Mouse (Mus musculus) lung, postnatal 10 days (tissue): ENCODE measurements around the gene Syn2.

ENCODE experiments used
- DNase-seq: peaks from one replicate; pipeline ENCODE4 v3.0.0; 2021

Gene Syn2

DNA sequence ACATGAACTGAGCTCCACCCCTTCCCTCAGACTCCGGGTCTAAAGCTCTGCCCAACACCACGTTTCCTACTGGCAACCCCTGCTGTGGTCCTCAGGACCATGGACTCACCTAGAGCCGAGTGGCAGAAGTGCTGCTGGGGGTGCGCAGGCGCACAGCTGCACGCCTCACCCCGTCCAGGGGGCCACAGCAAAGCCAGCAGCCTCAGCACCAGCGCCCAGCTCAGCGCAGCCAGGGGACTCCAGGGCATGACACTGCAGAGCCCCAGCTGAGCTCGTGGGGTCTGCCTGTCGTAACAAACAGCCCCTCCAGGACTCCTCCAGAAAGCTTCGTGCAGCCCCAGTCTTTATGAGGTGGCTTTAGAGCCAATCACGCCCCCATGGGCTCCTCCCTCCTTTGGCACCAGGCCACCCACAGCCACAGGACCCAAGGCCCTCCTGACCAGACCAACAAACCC lies 116.9 kb downstream of the Syn2 start:
- peak; percentile 53 for DNase-seq

DNA sequence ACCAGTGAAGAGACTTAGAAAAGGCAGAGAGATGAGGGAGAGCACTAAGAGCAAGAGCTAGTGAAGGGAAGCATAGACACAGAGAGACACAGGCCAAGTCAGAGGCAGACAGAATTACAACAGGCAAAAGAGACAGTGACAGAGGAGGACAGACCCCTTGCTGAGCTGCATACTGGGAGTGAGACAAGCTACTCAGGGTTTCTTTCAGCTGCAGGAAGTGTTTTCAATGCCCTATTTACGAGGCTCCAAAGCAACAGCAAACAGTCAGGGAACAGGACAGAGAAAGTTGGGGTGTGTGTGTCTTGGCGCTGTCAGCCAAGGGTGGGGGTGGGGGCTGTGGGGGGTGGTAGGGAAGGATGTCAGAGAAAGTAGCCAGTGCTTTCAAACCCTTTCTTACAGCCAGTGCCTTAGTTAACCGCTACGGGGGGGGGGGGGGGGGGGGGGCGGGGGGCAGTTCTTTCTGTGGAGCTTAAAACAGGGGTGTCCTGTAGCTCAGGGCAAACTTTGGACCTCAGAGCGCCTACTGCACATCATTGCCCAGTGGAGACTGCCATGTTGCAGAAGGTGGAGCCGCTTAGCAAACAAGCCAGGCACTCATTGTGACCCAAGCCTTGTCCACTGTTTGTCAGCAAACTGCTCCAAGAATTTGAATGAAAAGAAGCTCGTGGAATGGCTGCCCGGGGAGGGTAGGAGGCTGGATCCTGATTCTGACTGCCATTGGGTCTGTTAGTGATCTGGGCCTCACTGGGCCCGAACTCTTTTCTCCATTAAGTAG lies 117.6 kb downstream of the Syn2 start, which contains the start of gene Timp4:
Gene Timp4, minus strand, starts transcription at position 107 of the 775 bp plus-strand sequence.
- no peak for DNase-seq

DNA sequence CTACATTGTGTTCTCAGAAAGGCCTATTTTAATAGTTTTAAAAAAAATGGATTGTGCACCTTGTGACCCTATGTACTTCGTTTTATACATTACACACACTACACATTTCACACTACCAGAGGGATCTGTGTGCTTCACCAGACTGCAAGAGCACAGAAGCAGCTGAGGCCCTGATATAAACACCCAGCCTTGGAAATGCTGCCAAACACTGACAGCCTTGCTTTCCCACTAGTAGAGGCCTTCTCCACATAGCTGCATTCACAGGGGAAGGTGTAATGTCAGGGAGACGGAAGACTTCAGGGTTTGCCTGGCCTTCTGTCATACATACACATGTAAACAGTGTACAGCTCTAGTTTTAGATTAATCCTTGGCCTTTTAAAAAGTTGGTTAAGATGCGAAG lies 120.5 kb downstream of the Syn2 start:
- DNase-seq = no peak

DNA sequence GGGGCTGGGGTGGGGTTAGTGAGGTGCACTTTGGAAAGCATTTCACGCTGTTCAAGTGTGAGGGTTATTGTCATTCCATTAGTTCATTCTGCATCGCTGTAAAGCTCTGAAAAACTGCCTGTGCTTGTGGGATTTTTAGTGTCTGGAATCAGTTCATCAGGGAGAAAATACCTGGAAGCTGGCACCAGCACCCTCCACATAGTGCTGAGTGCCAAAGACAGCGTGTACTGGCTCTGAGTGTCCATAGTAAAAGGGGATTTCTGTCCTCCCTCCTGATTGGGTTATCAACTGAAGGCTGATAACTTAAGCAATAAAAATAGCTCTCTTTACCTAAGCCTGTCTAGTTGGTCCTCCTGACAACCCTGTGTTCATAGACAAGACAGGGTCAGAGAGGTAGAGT lies 125.8 kb downstream of the Syn2 start:
- no peak for DNase-seq

DNA sequence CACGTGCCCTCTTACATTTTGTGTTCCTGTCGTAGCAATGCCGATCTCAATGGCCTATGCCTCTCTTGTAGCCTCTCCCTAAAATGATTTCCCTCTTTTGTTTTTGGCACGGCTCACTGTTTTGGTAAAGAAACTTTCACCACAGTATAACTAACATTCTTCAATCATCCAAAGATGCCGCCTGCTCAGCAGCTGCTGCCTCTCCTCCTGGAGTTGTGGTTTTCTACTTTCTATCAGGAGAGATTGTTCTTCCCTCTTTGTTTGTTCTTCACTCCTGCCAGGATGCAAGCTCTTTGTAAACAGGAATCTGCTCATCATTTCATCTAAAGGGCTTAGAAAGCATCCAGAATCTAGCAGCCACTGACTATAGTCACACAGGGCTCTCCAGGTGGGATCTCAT lies 132.1 kb downstream of the Syn2 start:
- DNase-seq = no peak

DNA sequence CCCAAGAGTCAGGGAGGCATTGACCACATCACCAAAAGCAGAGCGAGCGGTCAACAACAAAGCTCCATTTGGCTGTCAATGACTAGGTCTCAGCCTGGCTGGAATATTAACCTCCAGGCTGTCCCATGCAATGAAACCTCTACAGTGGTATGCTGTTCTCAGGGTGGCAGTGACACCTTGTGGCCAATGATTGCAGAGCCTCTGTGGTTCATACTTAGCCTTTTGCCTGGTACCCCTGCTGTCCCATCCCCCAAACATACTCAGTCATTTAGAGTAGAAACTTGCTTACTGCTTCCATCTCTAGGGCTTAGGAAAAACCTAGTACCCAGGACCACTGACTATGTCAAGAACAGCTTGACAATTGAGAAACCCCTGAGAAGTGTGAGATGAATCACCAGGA lies 133.2 kb downstream of the Syn2 start:
- peak; percentile 86 for DNase-seq

DNA sequence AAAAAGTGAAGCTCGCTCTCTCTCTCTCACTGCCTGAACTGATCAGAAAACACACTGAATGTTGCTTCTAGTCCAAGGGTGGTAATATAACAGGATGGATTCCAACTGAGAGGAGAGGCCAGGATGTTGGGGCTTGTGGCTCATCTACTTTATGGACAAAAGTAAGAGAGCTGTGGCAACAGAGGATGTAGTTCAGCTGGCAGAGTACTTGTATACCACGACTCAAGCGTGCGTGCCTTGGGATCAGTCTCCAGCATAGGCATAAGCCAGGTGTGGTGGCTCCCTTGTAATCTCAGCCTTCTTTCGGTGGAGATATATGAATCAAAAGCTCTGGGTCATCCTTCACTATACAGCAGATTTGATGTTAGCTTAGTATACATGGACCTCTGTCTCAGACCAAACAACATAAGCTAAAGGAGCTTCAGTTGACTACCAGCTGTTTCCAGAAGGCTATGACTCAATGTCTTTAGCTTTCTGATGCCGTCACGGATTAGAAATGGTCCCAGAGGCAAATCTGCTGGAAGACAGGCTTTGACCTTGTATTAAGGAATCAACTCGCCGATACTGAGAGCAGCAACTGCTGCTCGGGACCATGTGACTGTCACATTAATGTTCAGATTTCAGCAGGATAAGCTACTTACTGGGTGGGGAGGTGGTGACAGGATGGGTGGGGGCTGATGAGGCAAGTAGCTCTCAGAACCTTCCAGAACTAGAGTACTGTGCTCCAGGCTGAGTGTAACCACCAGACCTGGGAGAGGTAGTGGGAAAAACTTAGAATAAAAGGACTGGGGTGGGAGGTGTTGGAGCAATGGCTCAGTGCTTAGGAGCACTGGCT lies 134.1 kb downstream of the Syn2 start:
- no peak for DNase-seq

DNA sequence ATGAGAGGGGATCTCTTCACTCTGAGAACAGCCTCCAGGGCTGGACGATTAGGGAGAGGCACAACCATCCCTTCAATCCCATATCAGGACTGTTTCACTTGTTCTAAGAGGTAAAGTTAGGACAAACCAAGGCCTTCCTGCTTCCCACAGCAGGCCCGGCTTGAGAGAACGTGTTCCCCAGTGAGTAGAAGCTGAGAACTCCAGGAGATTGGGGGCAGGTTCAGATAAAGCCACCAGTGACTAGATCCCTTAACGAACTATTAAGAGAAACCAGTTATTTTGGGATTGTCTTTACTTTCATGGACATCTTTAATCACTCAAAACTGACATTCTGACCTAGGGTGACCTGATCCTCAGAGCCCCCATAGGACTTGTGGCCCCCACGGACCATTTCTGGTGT lies 134.9 kb downstream of the Syn2 start:
- no peak for DNase-seq

DNA sequence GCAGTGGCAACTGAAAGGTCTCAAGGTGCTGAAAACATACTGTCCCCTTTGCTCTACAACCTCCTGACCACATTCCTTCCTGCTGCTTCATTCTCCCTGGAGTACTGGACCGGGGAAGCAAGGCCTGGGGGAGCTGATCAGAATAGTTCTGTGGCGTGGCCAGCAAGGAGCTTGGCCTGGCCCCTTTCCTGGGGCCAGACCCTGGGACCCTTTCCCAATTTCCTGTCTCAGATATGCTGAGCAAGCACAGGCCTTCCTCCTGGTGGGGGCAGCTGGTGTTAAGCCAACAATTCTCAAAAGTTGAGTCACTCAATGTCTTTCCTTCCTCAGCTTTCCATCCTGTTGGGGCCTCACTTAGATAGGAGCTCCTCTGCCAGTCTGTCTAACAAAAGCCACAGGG lies 135.4 kb downstream of the Syn2 start:
- no peak for DNase-seq

DNA sequence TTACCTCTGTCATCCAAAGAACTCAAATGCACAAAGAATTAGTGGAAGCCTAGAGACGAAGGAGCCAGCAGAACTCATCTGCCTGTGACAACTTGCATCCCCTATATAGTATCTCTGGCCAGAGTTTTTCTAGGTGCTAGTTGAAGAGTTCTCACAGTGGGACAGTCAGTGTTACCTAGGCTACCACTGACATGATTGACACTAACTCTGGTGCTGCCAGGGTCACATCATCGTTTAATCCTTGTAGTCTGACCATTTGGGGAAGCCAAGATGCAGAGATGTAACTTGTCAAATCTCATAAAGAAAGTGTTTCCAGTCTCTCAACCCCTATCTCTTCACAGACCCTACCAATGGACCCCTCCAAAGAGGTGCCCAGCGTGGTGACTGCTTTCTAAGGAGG lies 136.6 kb downstream of the Syn2 start:
- DNase-seq = no peak

DNA sequence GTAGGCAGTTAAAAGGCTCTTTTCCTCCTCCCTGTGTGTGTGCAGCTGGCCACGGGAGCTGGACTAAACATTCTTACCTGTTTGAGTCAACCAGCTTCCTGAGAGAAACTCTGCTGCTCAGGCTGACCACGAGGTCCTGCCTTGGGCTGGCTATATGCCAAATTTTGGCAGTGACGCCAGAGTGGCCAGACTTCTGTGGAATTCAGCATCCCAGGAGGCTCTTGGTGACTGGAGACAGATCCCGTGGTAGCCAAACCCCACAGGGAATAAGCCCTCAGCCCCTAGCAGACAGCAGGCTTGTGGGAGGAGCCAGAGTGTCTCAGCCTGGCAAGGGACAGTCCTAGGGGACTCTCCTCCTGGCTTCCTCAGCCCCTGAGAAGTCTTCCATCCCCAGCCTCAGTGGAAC lies 137.2 kb downstream of the Syn2 start:
- DNase-seq = peak; percentile 67

DNA sequence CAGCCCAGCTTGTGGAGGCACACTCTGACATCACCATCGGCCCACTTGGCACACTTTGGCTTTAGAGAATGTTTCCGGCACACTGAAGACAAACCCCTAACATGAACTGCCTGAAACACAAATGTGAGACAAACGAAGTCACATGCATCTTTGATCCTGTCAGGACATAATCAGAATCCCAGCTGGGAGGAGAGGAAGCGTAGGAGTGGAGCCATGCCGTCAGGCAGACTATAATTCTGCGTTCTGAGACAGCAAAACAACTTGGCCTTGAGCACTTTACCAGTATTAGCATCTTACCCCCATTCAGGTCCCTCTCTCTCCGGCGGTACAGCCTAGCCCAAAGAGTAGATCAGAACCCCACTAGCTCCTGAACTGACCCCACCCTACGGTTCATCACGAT lies 138.6 kb downstream of the Syn2 start:
- DNase-seq = no peak

DNA sequence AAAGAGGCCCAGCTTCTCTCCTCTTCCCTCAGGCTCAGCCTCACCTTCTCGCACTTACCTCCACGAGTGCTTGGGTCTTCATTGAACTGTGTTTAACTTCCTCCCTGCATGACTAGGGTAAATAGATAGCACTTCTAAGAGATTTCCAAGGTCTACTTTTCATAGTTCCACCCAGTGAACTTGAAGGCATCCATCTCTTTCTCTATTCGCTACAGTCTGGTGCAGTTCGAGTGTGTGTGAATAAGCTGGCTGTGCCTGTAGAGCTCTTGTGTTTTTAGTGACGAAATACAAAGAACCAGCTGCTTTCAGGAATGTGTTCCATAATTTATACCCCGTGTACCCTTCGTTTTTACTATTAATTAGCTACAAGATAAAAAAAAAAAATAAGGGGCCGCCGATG lies 140.0 kb downstream of the Syn2 start:
- DNase-seq = no peak

DNA sequence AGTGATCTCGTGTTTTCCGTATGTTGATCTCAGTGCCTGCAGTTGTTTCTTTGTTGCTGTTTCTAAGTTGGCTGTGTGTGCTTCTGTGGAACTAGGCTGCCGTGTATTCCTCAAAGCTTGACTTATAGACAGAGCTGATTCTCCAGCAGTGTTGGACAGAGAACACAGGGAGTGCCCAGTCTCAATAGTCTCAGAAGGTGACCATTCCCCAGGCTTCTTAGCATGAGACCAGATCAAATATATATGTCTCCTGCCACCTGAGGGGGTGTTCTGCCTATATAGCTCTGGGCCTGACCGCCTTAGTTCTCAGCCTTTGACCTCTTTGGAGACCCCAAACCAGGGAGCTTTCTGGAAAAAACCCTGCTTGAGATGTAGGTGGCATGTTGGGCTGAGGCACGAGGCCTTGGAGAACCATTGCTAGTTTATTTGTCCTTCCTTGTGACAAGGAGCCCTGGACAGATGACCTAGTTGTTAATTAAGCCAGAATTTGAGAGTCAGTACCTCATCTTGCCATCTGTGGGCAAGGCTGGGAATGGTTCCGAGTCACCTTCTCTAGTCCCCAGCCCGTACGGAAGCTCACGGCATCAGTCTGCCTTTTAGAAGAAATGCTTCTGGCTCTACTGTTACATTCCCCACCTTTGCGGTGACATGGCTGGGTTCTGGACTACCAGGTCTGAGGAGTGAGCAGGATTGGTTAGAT lies 140.6 kb downstream of the Syn2 start:
- no peak for DNase-seq

DNA sequence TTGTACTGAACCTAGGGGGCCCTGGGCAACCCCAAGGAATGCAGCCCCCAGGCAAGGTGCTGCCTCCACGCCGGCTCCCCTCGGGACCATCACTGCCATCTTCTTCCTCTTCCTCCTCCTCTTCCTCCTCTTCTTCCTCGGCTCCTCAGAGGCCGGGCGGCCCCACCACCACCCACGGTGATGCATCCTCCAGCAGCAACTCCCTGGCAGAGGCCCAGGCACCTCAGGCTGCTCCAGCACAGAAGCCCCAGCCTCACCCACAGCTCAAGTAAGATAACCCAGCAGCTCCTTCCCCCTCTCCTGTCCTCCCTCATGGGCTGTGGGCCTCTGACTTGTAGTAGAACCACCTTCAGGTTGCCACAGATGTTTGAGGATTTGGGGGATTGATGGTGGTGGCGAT lies 143.4 kb downstream of the Syn2 start:
- DNase-seq = no peak

DNA sequence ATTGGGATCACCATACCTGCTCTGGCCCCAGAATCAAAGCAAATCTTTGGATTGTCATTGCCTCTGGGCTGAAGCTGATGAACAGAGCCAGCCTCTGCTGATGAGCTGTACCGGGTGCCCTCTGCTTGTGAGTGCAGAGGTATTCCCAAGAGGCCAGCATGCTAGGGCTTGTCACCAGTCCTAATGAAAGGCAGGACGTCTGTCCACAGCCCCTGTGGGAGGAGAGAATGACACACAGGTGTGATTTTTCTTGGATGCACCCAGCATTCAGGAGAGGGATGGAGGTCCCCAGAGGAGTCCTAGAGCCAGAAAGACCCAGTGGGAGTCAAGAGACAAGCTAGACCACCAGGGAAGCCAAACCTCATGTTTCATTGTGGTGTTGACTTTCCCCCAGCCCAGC lies 144.9 kb downstream of the Syn2 start:
- DNase-seq = no peak

DNA sequence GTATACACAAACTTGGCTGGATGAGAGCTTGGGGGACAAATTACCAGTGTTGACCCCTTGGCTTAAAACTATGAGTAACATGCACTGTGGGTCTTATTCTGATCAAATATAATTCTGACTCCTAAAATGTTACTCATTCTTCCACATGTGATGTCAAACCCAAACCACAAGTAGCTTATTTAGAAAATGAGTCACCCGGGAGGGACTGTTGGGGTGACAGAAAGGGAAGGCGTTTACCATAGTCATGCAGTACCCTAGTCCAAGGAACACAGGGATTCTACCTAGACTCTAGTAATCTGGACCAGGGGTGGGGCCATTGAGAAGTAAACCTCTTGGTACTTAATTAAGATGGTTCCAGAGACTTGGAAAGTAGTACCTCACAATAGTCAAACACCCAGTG lies 149.5 kb downstream of the Syn2 start:
- DNase-seq = no peak

DNA sequence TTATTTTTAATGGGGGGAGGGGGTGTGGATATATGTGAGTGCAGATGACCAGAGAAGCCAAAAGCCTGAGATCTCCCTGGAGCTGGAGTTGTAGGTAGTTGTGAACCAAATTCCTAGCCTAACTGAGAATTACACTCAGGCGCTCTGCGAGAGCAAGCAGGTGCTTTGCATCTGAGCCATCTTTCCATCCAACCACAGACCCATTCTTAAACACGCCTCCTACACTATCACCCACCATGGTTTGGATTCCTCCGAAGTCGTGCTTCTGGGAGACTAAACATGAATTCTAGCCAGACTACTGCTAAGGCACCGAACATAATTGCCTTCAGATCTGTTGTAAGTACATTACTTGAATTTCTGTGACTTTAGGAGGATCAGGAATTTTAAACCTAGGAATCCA lies 151.7 kb downstream of the Syn2 start:
- no peak for DNase-seq

DNA sequence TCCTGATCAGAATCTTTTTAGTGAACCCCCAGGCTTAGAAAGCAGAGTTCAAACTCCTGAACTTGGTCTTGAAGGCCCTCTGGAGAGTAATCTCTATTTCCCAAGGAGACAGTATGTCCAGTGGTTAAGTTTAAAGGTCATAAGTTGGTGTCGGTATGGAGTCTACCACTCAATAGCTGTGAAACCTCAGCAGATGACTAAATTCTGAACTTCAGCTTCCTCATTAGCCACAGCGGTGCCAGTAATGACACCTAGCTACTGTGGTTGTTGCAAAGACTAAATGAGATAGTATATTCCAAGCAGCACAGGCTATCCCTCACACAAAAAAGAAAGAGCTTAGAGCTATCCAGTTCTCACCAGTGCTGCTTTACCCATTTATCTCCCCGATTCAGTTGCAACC lies 153.5 kb downstream of the Syn2 start:
- no peak for DNase-seq

DNA sequence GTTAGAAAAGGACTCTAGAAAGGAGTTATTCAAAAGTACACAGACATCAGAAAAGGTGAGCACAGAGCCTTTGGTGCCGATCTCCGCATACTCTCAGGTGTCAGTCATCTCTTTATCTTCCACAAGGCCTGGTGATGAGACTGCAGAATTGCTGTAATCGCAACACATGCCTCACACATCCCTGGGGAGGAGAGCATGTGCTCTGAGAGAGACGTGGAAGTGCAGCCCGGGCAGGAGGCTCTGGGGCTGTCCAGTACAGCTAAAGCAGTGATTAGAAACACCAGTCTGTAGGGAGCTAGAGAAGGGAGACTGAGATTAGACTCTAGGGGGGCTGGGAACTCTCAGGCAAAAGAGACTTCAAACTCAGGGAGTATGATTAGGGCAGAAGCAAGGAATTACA lies 155.9 kb downstream of the Syn2 start:
- no peak for DNase-seq

DNA sequence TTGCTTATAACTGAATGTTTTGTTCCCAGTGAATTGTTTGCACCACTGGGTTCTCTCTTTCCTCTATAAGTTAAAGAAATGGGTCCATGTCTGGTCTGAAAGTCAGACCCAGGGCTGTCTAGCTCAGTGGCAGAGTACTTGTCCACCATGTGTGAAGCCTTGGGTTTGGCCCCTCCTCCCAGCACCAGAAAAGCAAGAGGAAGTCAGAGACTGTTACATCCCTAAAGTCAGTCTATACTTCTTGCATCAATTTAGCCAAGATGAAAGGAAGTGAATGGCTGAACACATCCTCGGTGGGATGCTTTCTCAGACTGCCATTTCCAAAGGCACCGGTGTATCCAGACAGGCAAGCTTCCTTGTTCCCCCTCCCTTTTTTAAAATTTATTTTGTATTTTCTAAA lies 156.4 kb downstream of the Syn2 start:
- DNase-seq = no peak

DNA sequence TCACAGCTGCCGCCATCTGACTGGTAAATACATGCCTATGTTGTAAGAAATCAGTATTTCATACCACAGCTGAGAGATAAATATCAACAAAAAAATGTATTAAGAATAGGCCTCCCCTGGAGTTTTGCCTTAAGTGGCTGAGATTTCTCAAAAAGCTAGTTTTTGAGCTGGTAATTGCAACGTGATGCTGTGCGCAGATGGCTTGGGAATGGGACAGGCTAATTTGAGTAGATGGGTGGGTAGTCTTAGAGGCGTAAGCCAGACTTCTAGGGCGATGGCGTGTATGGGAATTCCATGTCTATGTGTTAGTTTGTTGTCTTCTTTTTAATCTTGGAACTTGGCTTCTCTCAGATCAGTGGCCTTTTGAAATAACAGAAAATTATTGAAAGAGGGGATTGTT lies 157.1 kb downstream of the Syn2 start:
- DNase-seq = no peak

DNA sequence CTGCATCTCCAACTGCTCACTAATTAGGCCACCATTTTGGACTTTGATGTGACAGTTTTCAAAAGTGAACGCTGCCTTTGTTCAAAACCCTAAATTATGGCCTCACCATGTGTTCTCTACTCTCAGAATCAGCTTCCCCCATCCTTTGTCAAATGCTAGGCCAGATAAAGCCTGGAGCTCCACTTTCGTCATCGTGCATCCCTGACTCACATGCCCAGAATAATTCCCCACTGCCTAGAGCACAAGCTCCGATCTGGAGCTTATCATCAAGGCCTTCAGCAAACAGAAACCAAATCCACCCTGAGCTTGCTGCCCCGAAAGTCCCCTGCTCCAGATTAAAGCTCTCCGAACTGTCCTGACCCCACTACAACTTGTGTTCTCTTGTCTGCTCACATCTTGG lies 157.9 kb downstream of the Syn2 start:
- no peak for DNase-seq

DNA sequence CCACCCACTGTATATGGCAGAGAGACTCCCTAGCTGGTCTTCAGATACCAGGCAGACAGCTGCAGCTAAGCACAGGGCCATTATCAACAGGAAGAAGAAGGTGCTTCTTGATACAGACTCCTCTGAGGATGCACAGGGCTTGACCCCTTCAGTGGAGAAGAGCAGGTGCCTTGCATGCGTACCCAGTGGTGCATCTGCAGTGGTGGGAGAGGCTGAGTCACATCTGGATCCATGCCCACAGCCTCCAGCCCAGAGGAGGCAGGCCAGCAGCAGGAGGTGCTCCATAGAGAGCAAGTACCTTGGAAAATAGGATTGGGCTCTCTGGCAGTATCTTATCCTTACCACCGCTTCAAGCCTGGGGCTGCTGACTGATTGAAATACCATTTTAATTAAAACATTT lies 159.2 kb downstream of the Syn2 start:
- no peak for DNase-seq
